Mouse (Mus musculus): ENCODE measurements around the gene Cnep1r1. TPM values are rescaled to one million over a fixed set of nuclear protein-coding genes. Genes with fewer than 3 reads are reported as not detected.

Cnep1r1 gene
- total RNA-seq, 2 experiments from 2014 or later = 29.0 to 30.0 TPM

Small RNA genes within 50 kb of the gene (microRNA-seq; reads per million reads assigned to microRNA genes)
- 0 to 0.26 reads per million in 2 experiments for gene Mir7071 (ENCODE audit: borderline replicate concordance in 2 of 2)

Other genes starting within 250 kb of the Cnep1r1 start
- gene Zfp423, start 159.2 kb upstream of the Cnep1r1 start, total RNA-seq (2021) = 10 to 100 TPM; 15.6 to 16.4 TPM
- 10 to 100 TPM; 22.5 to 25.7 TPM for gene Heatr3, start 19.1 kb downstream of the Cnep1r1 start, total RNA-seq (2021)
- 10 to 100 TPM; 10.6 to 12.2 TPM for gene Tent4b, start 80.4 kb downstream of the Cnep1r1 start, total RNA-seq (2021)
- gene Adcy7, start 153.6 kb downstream of the Cnep1r1 start, total RNA-seq (2021) = 1 to 10 TPM; 6.7 to 7.9 TPM
- gene Brd7, start 243.4 kb downstream of the Cnep1r1 start, total RNA-seq (2021) = 10 to 100 TPM; 63.3 to 72.9 TPM

All from gastrocnemius, postnatal 25 days (tissue).